Mouse (Mus musculus): ENCODE data around the gene Unc50.

DNA sequence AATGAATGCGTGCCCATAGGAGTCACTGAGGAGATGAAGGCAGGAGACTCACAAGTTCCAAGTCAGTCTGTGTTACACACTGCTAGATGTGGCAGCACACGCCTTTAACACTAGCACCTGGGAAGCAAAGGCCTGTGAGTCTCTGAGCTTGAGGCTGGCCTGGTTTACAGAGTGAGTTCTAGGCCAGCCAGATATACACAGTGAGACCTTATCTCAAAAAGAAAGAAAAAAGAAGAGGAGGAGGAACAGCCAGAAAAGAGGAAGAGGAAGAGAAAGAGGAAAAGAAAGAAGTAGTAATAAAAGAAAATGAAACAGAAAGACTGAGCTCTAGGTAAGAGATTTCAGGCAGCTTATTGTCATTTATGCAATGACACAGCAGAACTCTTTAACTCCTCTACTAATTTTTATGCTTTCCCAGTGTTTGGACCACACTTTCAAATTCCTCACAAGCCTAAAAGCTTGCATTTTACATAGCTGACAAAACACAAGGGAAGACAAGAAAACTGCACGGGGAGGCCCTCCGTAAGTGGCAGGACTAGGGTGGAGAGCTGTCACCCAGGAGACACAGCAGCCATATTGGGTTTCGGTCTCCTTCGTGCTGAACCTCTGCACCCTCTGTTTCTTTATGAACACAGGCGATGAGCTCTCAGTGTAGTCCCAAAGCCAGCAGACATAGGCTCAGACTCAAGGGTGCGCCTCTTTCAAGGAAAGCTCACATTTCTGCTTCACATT is 2.6 kb upstream of the Unc50 start:
- no peak for TF ChIP-seq MAX (IDR thresholded peaks at IDR 0.05; ENCODE audit: low read length)
- TF ChIP-seq POLR2A (IDR thresholded peaks at IDR 0.05; ENCODE audit: low read depth, low read length), result no peak
- no peak for TF ChIP-seq RCOR1 (conservative IDR thresholded peaks at IDR 0.05; ENCODE audit: low read depth, low read length)
- no peak for TF ChIP-seq CTCF (conservative IDR thresholded peaks at IDR 0.05 in 1 of 2, IDR thresholded peaks at IDR 0.05 in 1 of 2; ENCODE audit: low read depth in 2 of 2, low read length in 2 of 2)
- no peak for TF ChIP-seq MYC (IDR thresholded peaks at IDR 0.05; ENCODE audit: low read depth, low read length)

Data from CH12.LX (cell line).